ENCODE assay signal across 12 mouse cellular contexts in genomic region chr11:19737331-19737730, GRCm38 (mm10).
DNase-seq lines count a peak whose midpoint lies in the region; ATAC-seq lines count a peak whose summit lies in the region.
"Had no signal": no experiment of that assay in that cellular context is flagged by ENCODE, and none has a peak within 500 bp of the region (broad histone marks: within the 10 kb centered on the region; RNA-seq: fewer than 3 reads in every experiment).

No protein-coding gene starts in this region.

- no peak overlapping the region for H3K4me2 ChIP-seq in kidney, embryonic 14.5 days (replicated peaks; ENCODE audit: low read depth, low read length)
- no peak overlapping the region for H3K4me2 ChIP-seq in neural tube, embryonic 12.5 days (replicated peaks)
- H3K4me2 ChIP-seq: embryonic facial prominence, embryonic 12.5 days; hindbrain, embryonic 13.5 days had no signal

- WGBS in kidney, embryonic 14.5 days: 14% methylated on average over 5 of the region's 5 CpGs
- WGBS in neural tube, embryonic 12.5 days: 35% methylated on average over 5 of the region's 5 CpGs

- H3K9ac ChIP-seq in kidney, embryonic 14.5 days (ENCODE audit: low read depth, low read length): no peak overlapping the region
- H3K9ac ChIP-seq in neural tube, embryonic 12.5 days: no peak overlapping the region
- H3K9ac ChIP-seq: embryonic facial prominence, embryonic 12.5 days; hindbrain, embryonic 13.5 days had no signal

- peak; percentile 90 for ATAC-seq in kidney, embryonic 14.5 days (ENCODE audit: low FRiP score, low TSS enrichment)
- peak; percentile 69 for ATAC-seq in neural tube, embryonic 12.5 days (ENCODE audit: low FRiP score, low read depth)
- ATAC-seq in megakaryocyte-erythroid progenitor cell, adult 5-6 weeks (replicated peaks; ENCODE audit: low FRiP score, low TSS enrichment, poor library complexity, severe bottlenecking): no peak

- no peak for DNase-seq in kidney, adult 18-20 months
- DNase-seq in adrenal gland, postnatal 25 days: peak; percentile 12
- peak; percentile 8 for DNase-seq in heart, postnatal 25 days (ENCODE audit: low spot score)
- DNase-seq in gastrocnemius, postnatal 36 days: no peak
- no peak for DNase-seq in yolk sac, embryonic 10.5 days (ENCODE audit: low spot score)

- H3K4me1 ChIP-seq in kidney, embryonic 14.5 days (ENCODE audit: control insufficient read depth, insufficient read depth, low read length): peaks cover 27% of the 10 kb centered on the region
- no peaks in the 10 kb centered on the region for H3K4me1 ChIP-seq in neural tube, embryonic 12.5 days
- H3K4me1 ChIP-seq: hindbrain, embryonic 13.5 days; megakaryocyte, embryonic 14.5 days had no signal

- intact Hi-C loops in heart, postnatal 25 days (cut with DNase I): no loop called here
- intact Hi-C loops in gastrocnemius, postnatal 36 days (cut with DNase I): no loop called here

- no peaks in the 10 kb centered on the region for H3K36me3 ChIP-seq in kidney, embryonic 14.5 days (ENCODE audit: control insufficient read depth, insufficient read depth, low read length)
- H3K36me3 ChIP-seq in neural tube, embryonic 12.5 days: no peaks in the 10 kb centered on the region
- H3K36me3 ChIP-seq: embryonic facial prominence, embryonic 12.5 days; G1E; hindbrain, embryonic 13.5 days had no signal

- peak overlapping the region; percentile 71; the same call in 1 of the 2 replicates for H3K27ac ChIP-seq in kidney, embryonic 14.5 days (ENCODE audit: low read depth, low read length)
- no peak overlapping the region for H3K27ac ChIP-seq in neural tube, embryonic 12.5 days
- H3K27ac ChIP-seq: embryonic facial prominence, embryonic 12.5 days; hindbrain, embryonic 13.5 days had no signal

- no peaks in the 10 kb centered on the region for H3K9me3 ChIP-seq in kidney, embryonic 14.5 days (ENCODE audit: control insufficient read depth, low read length)
- no peaks in the 10 kb centered on the region for H3K9me3 ChIP-seq in neural tube, embryonic 12.5 days
- H3K9me3 ChIP-seq: embryonic facial prominence, embryonic 12.5 days; G1E; hindbrain, embryonic 13.5 days; megakaryocyte, embryonic 14.5 days had no signal

- H3K27me3 ChIP-seq in kidney, embryonic 14.5 days (ENCODE audit: control insufficient read depth, insufficient read depth, low read length): no peaks in the 10 kb centered on the region
- H3K27me3 ChIP-seq in neural tube, embryonic 12.5 days (replicated peaks): no peaks in the 10 kb centered on the region
- H3K27me3 ChIP-seq: embryonic facial prominence, embryonic 12.5 days; hindbrain, embryonic 13.5 days had no signal

- H3K4me3 ChIP-seq in kidney, embryonic 14.5 days (ENCODE audit: low read length): no peak overlapping the region
- H3K4me3 ChIP-seq in neural tube, embryonic 12.5 days: no peak overlapping the region
- H3K4me3 ChIP-seq: embryonic facial prominence, embryonic 12.5 days; hindbrain, embryonic 13.5 days; megakaryocyte, embryonic 14.5 days had no signal

Comparison
In these comparisons a context has a peak if more than half of its experiments do, and no peak if none do; other contexts are left out.
1. DNase-seq: peak in adrenal gland, postnatal 25 days (single experiment) and heart, postnatal 25 days (single experiment); none in kidney, adult 18-20 months (single experiment), gastrocnemius, postnatal 36 days (0 of 2) and yolk sac, embryonic 10.5 days (single experiment).